Mouse (Mus musculus): ENCODE measurements around the gene Umodl1. TPM values are rescaled to one million over a fixed set of nuclear protein-coding genes. Genes with fewer than 3 reads are reported as not detected.

Umodl1 gene
- total RNA-seq, 2 experiments from 2014 or later, result not detected

DNA sequence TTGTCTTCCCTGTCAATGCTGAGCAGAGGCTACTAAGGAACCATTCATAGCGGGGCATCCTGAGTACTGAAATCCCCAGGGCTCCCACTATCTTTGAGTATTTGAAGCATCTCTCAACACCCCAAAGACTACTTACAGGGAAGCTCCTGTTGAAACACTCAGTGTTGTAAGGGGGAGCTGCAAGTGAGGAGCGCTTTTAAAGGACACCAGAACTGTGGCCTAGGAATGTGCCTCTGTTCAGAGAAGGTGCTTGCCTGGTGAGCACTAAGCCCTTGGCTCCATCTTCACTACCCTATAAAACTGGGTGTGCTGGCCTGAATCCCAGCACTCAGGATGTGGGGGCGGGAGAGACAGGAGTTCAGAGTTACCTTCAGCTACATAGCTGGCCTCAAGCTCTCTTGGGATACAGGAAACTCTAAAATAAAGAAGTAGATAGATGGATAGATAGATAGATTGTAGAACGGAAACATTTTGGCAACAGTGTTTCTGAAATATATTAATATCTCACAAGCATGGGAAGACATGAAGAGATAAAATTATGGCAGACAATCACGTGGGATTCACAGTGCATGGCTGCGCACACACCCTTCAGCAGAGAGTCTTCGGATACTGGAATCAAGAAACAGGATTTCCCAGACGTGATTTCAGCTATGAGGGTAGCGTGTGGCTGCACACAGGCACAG lies 80.4 kb downstream of the Umodl1 start:
- intact Hi-C loops (cut with DNase I), result loop anchor here (5.0 kb wide), 1 partner anchor 52 kb away; no protein-coding TSS in a partner anchor

DNA sequence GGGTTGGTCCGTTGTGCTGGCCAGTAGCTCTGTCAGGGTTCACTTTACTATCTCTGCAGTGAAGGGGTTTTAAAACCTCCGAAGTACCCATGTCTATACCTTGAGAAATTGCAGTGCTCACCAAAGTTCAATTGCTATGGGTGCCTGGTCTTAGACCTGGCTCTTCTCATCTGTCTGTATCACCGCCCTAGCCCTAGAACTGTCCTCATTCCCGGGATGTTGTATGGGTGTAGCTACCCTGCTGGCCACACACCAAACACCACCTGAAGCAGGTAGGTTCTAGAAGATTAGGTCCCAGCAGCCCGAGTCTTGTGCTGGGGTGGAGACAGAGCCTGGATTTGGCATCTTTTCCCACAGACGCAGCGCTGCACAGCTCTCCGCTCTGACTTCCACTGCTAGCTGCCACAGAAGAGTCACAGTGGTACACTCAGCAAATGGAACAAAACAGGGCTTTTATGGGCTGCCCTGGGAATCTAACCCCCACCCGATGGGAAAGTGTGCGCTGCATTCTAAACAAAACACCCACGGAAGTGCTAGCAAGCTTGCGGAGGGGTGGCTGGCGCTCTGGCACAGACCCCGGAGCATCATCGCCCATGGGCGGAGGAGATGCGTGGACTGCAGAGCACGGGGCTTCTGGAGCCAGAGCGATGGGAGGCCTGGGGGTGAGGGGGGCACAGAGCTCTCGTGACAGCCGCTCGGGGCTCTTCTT lies 81.9 kb downstream of the Umodl1 start:
- no peak for DNase-seq
- intact Hi-C loops (cut with DNase I), result no loop called here

More for the DNA sequence above, 80.4 kb downstream of the Umodl1 start:
- no peak for DNase-seq

DNA sequence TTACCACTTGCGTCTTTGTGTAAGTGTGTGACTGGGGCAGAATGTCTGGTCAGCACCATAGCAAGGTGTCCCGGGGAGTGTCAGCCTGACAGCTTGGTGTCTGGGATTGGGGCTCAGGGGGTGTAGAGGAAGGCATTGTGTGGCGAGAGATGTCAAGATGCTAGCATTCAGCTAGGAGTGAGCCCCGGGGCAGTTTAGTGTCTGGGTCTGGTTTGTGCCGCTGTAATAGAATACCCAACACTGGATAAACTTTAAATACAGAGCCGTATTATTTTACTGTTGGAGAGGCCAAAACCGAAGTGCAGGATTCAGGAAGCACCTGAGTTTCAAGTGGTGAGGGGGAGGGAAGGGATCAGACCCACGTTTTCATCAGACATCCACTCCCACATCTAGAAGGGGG lies 82.9 kb downstream of the Umodl1 start:
- no peak for DNase-seq
- intact Hi-C loops (cut with DNase I), result no loop called here

DNA sequence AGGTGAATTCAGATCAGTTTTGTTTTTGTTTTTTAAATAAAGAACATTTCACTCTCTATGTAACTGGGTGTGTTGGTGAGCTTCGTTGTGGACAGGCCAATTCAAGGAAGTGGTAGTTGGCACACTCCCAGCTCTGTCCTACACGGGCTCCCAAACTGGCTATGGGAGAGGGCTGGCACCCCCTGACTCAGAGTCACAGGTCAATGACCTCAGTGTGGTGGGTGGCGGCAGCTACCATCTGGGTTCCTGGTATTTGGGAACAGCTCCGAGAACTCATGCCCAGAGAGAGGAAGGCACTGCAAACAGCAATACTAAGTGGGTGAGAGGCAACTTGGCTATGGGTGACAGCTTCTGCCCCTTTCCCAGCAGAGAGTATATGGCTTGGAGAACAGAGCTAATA lies 83.9 kb downstream of the Umodl1 start:
- intact Hi-C loops (cut with DNase I), result no loop called here
- DNase-seq, result peak; percentile 38 to 40

DNA sequence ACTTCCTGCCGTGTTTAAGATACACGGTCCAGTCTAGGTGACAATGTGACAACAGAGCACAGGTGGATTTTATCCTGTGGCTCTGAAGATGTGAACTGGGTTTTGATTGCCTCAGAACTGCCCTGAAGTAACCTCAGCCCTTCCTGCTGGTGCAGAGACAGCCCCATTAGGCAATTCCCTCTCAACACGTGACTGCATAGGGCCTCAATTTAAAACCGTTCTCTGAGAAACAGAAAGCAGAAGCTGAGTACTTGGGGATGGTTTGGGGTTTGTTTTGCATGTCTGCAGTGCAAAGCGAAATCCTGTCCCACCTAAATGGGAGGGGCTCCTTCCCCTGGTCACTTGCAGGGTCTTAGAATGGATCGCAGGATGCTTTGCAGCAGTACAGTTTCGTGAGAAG lies 85.2 kb downstream of the Umodl1 start:
- intact Hi-C loops (cut with DNase I), result no loop called here
- DNase-seq, result peak in 1 of 2 experiments; percentile 19

DNA sequence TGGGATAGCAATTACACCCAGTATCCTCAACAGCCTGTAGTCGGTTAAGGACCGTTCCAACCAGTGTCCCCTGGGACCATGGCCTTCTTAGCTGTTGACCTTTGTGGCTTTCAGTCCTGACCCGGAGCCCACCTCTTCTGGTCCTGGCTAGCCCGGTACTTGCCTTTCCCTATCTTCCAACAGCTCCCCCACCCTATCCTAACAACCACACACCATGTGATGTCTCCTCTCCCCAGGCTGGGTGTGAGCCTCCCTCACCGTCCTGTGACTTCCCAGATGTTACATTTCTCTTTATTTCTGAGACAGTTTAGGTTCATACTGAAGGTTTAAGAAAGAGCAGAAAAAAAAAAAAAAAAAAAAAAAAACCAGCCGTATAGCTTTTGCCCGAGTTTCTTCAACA lies 86.0 kb downstream of the Umodl1 start:
- intact Hi-C loops (cut with DNase I), result no loop called here
- no peak for DNase-seq

DNA sequence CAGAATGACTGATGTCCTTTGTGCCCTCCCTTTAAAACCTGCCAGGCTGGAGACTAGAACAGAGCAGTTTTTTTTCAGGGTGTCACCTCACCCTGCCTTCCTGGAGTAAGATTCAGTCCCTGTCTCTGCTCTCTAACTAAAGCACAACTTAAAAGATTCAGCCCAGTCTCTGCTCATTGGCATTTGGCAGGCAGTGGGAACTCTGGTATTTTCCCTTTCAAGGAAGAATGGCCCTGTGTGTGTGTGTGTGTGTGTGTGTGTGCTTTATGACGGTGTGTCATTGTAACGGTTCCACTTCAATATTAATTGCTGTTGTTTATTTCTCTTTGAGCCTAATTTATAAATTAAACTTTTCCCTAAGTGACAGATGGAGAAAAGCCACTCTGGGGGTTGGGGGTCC lies 88.3 kb downstream of the Umodl1 start:
- intact Hi-C loops (cut with DNase I), result no loop called here
- DNase-seq, result no peak

DNA sequence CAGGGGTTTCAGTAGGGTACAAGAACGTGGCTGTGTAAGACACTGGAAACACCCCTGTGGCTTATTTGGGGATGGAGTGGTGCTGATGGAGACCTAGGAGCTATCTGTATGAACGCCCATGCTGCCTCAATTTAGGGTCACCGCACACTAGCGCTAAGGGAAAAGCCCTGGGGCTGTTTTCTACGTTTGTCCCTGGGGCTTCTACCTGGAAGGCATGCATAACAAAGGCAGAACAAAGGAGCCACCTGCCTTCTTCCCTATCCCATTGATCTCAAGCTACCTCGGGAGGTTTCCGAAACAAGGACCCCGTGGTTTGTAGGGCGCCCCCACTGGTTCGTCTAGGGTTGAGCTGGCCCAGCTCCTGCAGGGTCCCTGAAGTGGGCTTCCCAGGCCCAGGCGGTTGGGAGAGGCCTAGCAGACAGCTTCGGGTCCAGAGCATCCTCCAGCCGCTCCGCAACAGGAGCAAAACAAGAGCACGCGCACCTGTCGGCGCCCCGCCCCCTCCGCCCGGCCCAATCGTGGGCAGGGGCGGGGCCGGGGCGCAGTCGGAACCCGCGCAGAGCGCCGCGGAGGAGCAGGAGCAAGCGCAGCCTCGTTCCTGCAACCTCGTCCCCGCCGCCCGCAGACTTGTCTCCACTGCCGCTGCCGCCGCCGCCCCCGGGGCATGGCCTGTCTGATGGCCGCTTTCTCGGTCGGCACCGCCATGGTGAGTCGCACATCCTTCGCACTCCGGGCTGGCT lies 102.9 kb downstream of the Umodl1 start, which contains the start of gene Abcg1:
Abcg1 (plus strand) TSS at position 525 of the 740 bp plus-strand sequence.
- peak; percentile 40 for DNase-seq
- intact Hi-C loops (cut with DNase I), result no loop called here

DNA sequence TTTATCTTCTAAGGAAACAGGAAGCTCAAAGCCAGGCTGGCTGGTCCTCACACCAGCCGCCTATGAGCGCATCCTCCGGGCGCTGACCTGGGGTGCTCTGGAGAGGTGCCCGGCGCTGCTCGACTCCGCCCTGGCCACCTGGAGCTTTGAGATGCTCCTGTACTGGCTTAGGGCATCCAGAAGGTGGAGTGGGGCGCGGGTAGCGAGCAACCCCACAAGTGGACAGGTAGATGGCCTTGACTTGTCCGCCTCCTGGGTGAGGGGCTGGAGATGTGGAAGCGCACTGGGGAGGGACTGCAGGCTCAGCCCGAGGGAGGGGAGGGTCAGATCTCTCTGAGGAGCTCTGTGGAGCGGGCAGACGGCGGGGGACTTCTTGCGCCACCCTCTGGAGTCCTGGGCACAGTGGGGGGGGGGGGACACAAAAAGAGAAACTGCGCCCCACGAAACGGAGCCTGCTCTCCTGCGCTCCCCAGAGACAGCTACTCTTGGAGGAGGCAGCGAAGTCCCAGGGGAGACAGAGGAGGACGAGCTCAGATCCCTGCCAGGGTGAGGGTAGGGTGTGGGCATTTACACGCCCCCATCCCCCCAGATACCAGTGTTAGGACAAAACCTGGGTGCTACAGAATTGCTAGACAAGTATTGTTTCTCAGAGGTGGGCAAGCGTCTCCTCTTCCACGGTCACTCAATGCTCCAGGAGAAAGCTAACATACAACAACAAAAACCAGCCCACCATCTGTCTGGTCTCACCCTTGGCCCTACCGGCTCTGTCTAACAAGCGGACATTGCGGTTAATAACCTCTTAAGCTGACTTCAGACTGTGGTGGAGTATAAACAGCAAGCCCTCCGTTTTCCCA lies 103.7 kb downstream of the Umodl1 start:
- DNase-seq, result no peak
- intact Hi-C loops (cut with DNase I), result loop anchor here (2.0 kb wide), 2 partner anchors 39 to 61 kb away; no protein-coding TSS in a partner anchor

DNA sequence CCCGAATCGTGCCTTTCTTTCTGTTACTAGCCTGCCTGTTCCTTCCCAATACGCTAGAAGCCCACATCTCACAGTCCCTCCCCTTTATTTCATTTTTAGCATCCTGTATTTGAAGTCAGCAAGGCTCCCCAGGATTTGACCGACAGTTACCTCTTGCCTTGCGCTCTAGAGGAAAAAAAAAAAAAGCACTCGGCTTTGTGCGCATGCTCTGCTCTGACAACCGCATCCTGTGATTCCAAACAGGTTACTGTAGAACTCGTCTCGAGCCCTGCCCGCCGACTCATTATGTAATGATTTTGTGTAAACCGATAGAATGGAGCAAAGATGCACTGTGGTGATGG lies 104.3 kb downstream of the Umodl1 start:
- intact Hi-C loops (cut with DNase I), result loop anchor here (2.0 kb wide), 2 partner anchors 40 to 60 kb away; no protein-coding TSS in a partner anchor
- DNase-seq, result peak; percentile 67 to 68

DNA sequence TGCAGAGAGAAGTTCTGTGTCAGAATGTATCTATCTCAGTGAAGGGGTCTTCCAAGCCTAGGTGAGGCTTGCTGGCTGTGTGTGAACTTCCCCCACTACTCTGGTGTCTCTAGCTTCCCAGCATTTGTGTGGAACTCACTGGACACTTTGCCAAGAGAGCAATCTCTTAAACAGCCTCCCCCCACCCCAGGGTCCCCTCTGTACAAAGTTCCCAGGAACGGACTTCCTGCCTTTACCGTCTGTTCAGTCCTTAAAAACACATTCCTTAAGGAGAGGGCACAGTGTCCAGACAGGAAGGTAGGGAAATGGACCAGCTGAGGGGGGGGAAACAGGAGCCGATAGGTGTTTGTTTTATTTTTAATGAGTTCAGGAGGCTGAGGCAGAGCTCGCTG lies 105.8 kb downstream of the Umodl1 start:
- intact Hi-C loops (cut with DNase I), result loop anchor here (2.0 kb wide), 1 partner anchor 15 kb away; no protein-coding TSS in a partner anchor
- no peak for DNase-seq

Small RNAs within 50 kb of the gene (microRNA-seq; reads per million reads assigned to microRNA genes)
- 0 reads per million in 2 experiments for gene Gm24026

Other genes starting within 250 kb of the Umodl1 start
- under 1 TPM; 0.55 to 0.60 TPM for gene Glp1r, start 52.8 kb upstream of the Umodl1 start, total RNA-seq (2021)
- gene Abcg1, start 103.0 kb downstream of the Umodl1 start, total RNA-seq (2021), result 1 to 10 TPM; 8.9 to 10.0 TPM
- not detected for gene Tff3, start 175.0 kb downstream of the Umodl1 start, total RNA-seq (2021)
- not detected for gene Tff2, start 189.6 kb downstream of the Umodl1 start, total RNA-seq (2021)
- not detected for gene Tff1, start 210.6 kb downstream of the Umodl1 start, total RNA-seq (2021)
- gene Tmprss3, start 244.3 kb downstream of the Umodl1 start, total RNA-seq (2021), result not detected

Data from heart, postnatal 10 days (tissue).